In the genomic region with DNA sequence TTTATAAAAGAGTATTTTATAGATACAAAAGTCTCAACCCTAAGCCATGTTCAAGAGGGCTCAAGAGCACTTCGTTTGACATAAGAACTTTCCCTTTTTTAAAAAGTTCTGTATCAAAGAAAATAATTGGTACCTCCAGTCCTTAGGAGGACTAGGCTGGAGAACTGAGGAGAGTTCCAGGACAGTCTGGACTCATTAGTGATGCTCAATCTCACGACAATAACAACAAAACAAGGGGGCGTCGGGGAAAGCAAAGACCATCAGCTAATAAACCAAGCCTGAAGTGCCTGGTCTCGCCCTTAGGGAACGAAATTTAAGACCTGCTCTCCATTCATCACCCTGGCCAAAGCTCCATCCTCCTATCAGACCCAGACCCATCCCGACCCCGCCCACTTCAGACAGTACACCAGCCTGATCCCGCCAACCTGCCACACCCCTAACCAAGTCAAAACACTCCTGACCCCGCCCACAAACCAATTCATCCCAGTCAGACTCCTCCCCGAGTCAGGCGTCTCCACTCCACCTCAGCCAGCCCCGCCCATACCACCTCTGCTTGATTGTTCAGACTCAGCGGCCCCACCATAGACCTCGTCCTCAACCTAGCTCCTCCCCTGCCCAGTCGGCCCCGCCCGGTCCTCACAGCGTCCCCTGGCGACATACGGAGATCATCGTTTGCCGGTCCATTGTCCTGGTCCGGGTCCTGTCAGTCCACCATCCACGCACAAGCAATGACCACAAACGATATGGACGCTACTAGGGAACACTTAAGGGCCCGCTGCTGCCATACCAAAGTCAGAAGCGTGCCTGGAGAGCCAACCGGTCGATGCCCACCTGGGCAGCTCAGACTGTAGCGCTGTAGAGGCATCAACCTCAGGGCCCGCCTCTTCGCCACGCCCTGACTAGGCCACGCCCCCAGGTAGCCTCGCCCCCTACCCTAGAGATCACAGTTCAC, we compare ENCODE assay signal across 8 mouse cellular contexts. TPM values are rescaled to one million over a fixed set of nuclear protein-coding genes. Genes with fewer than 3 reads are reported as not detected.
DNase-seq lines count a peak whose midpoint lies in the region; ATAC-seq and TF ChIP-seq lines count a peak whose summit lies in the region.
"Had no signal": no experiment of that assay in that cellular context is flagged by ENCODE, and none has a peak within 500 bp of the region (broad histone marks: within the 10 kb centered on the region; RNA-seq: fewer than 3 reads in every experiment).

No protein-coding gene starts in this region.

- H3K4me1 ChIP-seq in ES-E14 (ENCODE audit: control insufficient read depth in 2 of 2, insufficient read depth in 2 of 2, low read length in 2 of 2, poor library complexity in 1 of 2): peaks cover 0 to 2% of the 10 kb centered on the region in 2 experiments; a peak in 1 of 4 replicates
- H3K4me1 ChIP-seq in bone marrow, adult 2 months (ENCODE audit: control insufficient read depth, insufficient read depth, low read length): no peaks in the 10 kb centered on the region
- H3K4me1 ChIP-seq in liver, embryonic 14.5 days (replicated peaks; ENCODE audit: control insufficient read depth in 2 of 2, insufficient read depth in 2 of 2, low read length in 1 of 2): peaks cover 4 to 7% of the 10 kb centered on the region in 2 experiments; a peak in 3 of 4 replicates

- peak; percentile 34; the same call in 1 of the 2 replicates for TF ChIP-seq CTCF in bone marrow, adult 2 months (IDR thresholded peaks at IDR 0.05; ENCODE audit: control insufficient read depth, insufficient read depth, low read length)
- peak; percentile 56 for TF ChIP-seq CTCF in liver, embryonic 14.5 days (IDR thresholded peaks at IDR 0.05; ENCODE audit: low read depth)

- TF ChIP-seq POLR2A in bone marrow, adult 2 months (IDR thresholded peaks at IDR 0.05; ENCODE audit: borderline replicate concordance, control insufficient read depth, low read depth, low read length): no peak

- H3K9me3 ChIP-seq in ES-E14 (ENCODE audit: control insufficient read depth, insufficient read depth, low read depth, low read length): no peaks in the 10 kb centered on the region
- H3K9me3 ChIP-seq in liver, embryonic 14.5 days (ENCODE audit: control insufficient read depth, low read length): no peaks in the 10 kb centered on the region

- H3K9ac ChIP-seq in ES-E14 (ENCODE audit: insufficient read depth, low read depth, low read length, poor library complexity, severe bottlenecking): no peak overlapping the region
- H3K9ac ChIP-seq in liver, embryonic 14.5 days (replicated peaks): no peak overlapping the region

- no peaks in the 10 kb centered on the region for H3K36me3 ChIP-seq in ES-E14 (ENCODE audit: control insufficient read depth, insufficient read depth, low read length, poor library complexity, severe bottlenecking)
- no peaks in the 10 kb centered on the region for H3K36me3 ChIP-seq in liver, embryonic 14.5 days (replicated peaks; ENCODE audit: control insufficient read depth, insufficient read depth, low read depth)

- H3K4me3 ChIP-seq in ES-E14 (ENCODE audit: insufficient read depth in 1 of 2, low read depth in 1 of 2, low read length in 2 of 2, poor library complexity in 1 of 2, severe bottlenecking in 1 of 2): peak overlapping the region; percentile 67 to 80
- peak overlapping the region; percentile 43 for H3K4me3 ChIP-seq in bone marrow, adult 2 months (replicated peaks; ENCODE audit: control insufficient read depth, low read depth, low read length)
- H3K4me3 ChIP-seq in liver, embryonic 14.5 days (ENCODE audit: insufficient read depth in 1 of 2, low read depth in 2 of 2, low read length in 2 of 2): peak overlapping the region; percentile 37 to 47

- H3K4me2 ChIP-seq in liver, embryonic 14.5 days (ENCODE audit: low read depth): peak overlapping the region; percentile 59

- peak; percentile 72 for ATAC-seq in inflammation-experienced regulatory T-cells, adult 6 months
- ATAC-seq in liver, embryonic 14.5 days (ENCODE audit: insufficient read depth): peak; percentile 85

- H3K27ac ChIP-seq in ES-E14 (ENCODE audit: insufficient read depth, low read depth, low read length, poor library complexity, severe bottlenecking): no peak overlapping the region; the same call in 1 of the 2 replicates
- no peak overlapping the region for H3K27ac ChIP-seq in bone marrow, adult 2 months (ENCODE audit: control insufficient read depth, insufficient read depth, low read depth, low read length, poor library complexity)
- no peak overlapping the region for H3K27ac ChIP-seq in liver, embryonic 14.5 days

- in situ Hi-C loops in ES-E14 (cut with MboI; ENCODE audit: low sequenced_read_pairs in 2 of 2, unreplicated experiment in 2 of 2): no loop called here

- peak; percentile 97 for DNase-seq in ES-E14 (ENCODE audit: low read depth, low spot score)
- peak; percentile 43 for DNase-seq in forelimb bud, embryonic 11.5 days (ENCODE audit: low read depth, low spot score)
- DNase-seq in liver, embryonic 14.5 days (ENCODE audit: low read depth in 3 of 3, low spot score in 3 of 3): peak; percentile 47 to 68 (median 47)
- peak; percentile 63 to 77 for DNase-seq in natural killer cell, adult 2 months (ENCODE audit: low spot score in 2 of 2)
- DNase-seq in urinary bladder, postnatal 25 days (ENCODE audit: low spot score): peak; percentile 40

- TF ChIP-seq EP300 in liver, embryonic 14.5 days (IDR thresholded peaks at IDR 0.05; ENCODE audit: low read depth): no peak

- H3K27me3 ChIP-seq in liver, embryonic 14.5 days (ENCODE audit: control insufficient read depth, insufficient read depth, low read length): no peaks in the 10 kb centered on the region

- 8% methylated on average over 37 of the region's 37 CpGs for WGBS in bone marrow, adult 2 months
- 3% methylated on average over 37 of the region's 37 CpGs for WGBS in liver, embryonic 14.5 days (ENCODE audit: insufficient replicate concordance)

TF ChIP-seq in ES-E14, 5 proteins besides CTCF, POLR2A, EP300 and RAD21:
- TF ChIP-seq ZC3H11A (IDR thresholded peaks at IDR 0.05; ENCODE audit: borderline replicate concordance, low read depth, low read length) (no peak), HCFC1 (IDR thresholded peaks at IDR 0.05; ENCODE audit: borderline replicate concordance, insufficient read depth, low read length) (no peak), MAFK (IDR thresholded peaks at IDR 0.05; ENCODE audit: insufficient read depth, low read depth, low read length) (no peak), CHD2 (IDR thresholded peaks at IDR 0.05; ENCODE audit: low read depth, low read length) (no peak), ZNF384 (IDR thresholded peaks at IDR 0.05; ENCODE audit: low read depth, low read length) (no peak)

RNA-seq across cellular contexts. Expression of a gene that starts 35.5 kb away (rescaled TPM):
- total RNA-seq in ES-E14 (2012; rRNA removed): 0.09 TPM in 1 of 2 replicates, not detected in the other
- 5.9 and 21.1 TPM in 2 replicates for polyA plus RNA-seq in bone marrow, adult 2 months (2011; ENCODE audit: insufficient read depth, insufficient read length, low replicate concordance, missing spikeins)
- not detected for polyA plus RNA-seq in inflammation-experienced regulatory T-cells, adult 6 months (2017; shearing (Covaris generic))
- 0.61 and 0.78 TPM in 2 replicates for polyA plus RNA-seq in liver, embryonic 14.5 days (2012; rRNA removed)
- 0.99 and 1.0 TPM in 2 replicates for polyA plus RNA-seq in liver, embryonic 14.5 days (2014; fragmentation: Nextera tagmentation; extraction: Ambion mirVana)
- total RNA-seq: heart, postnatal 36 days had no signal

RNA-seq across cellular contexts. Expression of a gene that starts 39.7 kb away (rescaled TPM):
- 0.42 and 0.54 TPM in 2 replicates for total RNA-seq in ES-E14 (2012; rRNA removed)
- polyA plus RNA-seq in bone marrow, adult 2 months (2011; ENCODE audit: insufficient read depth, insufficient read length, low replicate concordance, missing spikeins): 5.2 and 7.0 TPM in 2 replicates
- polyA plus RNA-seq in inflammation-experienced regulatory T-cells, adult 6 months (2017; shearing (Covaris generic)): 10 to 100 TPM; 47.5 to 49.5 (median 48.5) TPM
- 2.4 and 2.8 TPM in 2 replicates for polyA plus RNA-seq in liver, embryonic 14.5 days (2012; rRNA removed)
- 2.6 and 3.0 TPM in 2 replicates for polyA plus RNA-seq in liver, embryonic 14.5 days (2014; fragmentation: Nextera tagmentation; extraction: Ambion mirVana)

RNA-seq across cellular contexts. Expression of a gene that starts 39.8 kb away (rescaled TPM):
- total RNA-seq in ES-E14 (2012; rRNA removed): 2.5 and 4.4 TPM in 2 replicates
- polyA plus RNA-seq in bone marrow, adult 2 months (2011; ENCODE audit: insufficient read depth, insufficient read length, low replicate concordance, missing spikeins): 28.7 and 39.5 TPM in 2 replicates
- 100 to 1,000 TPM; 300 to 422 (median 383) TPM for polyA plus RNA-seq in inflammation-experienced regulatory T-cells, adult 6 months (2017; shearing (Covaris generic))
- polyA plus RNA-seq in liver, embryonic 14.5 days (2012; rRNA removed): 3.6 and 4.7 TPM in 2 replicates
- 6.9 and 7.6 TPM in 2 replicates for polyA plus RNA-seq in liver, embryonic 14.5 days (2014; fragmentation: Nextera tagmentation; extraction: Ambion mirVana)

Comparison
In these comparisons a context has a peak if more than half of its experiments do, and no peak if none do; other contexts are left out.
1. DNase-seq: peak in every context shown above with its lines; median percentile 97 in ES-E14; 70 in natural killer cell, adult 2 months; 47 in liver, embryonic 14.5 days; 43 in forelimb bud, embryonic 11.5 days; 40 in urinary bladder, postnatal 25 days.